Mouse (Mus musculus) MEL-GATA-1-ER (cell line): Measurements from ENCODE around the gene 1700034I23Rik.
A peak's percentile ranks its signal among the peaks of the same experiment; 100 is the strongest.
"Not testable (repeated sequence)": the region's sequence is repeated elsewhere in the genome, so short reads cannot be mapped to it uniquely, and the experiment has no call there.

Experiments
- DNase-seq: peaks from one replicate; pipeline ENCODE4 v3.0.0-alpha.2; 2012; ENCODE audit warnings: low read depth; ENCODE audit errors: extremely low read depth

The 1700034I23Rik gene

DNA sequence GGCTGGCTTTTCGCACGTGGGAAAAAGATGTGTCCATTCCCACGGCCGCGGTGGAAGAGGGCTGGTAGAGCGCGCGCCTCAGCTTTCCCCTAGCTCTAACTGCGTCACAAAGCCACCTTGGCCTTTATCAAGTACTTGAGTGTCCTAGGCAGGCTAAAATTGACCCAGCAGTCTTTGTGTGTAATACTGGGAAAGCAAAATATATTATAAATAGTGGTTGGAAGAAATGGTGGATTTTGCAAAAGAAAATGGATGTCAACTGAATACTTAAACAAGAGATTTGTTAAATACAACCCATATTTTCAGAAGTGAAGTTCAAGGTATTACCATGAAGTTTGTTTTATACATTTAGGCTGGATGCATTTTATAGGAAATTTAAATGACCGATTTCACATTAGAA is at the start of gene 1700034I23Rik:
1700034I23Rik (minus strand) TSS at position 101 of the 400 bp plus-strand sequence.
- DNase-seq: not testable (repeated sequence)

GRCm38 (mm10) chr3:40951365-40951764 is 49.0 kb upstream of the 1700034I23Rik start:
- DNase-seq: peak; percentile 50

DNA sequence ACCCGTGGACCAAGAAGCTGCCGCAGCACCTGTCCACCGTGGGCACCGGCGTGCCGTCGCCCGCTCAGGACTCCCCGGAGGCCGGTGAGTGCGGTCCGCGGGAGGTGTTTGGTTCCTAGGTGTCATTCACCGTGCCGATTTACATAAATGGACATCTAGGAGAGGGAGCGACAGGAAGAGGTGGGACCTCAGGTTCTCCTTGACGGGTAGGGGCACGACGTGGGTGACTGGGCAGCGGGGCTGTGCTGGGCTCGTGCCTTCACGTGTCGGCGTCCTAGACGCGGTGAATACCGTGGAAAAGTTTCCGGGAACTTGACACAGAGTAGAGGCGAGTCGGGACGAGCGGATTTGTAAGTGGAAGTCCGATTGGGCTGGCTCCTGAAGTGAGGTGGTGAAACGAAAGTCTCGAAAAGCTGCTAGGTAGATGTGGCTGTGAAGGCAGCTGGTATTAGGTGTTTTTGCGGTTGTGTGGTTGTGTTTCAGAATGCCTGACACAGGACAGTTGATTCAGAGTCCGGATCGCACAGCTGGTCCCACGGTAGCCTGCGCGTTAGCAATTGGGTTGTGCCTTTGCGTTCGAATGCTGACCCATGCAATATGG is 48.4 kb upstream of the 1700034I23Rik start:
- DNase-seq: peak; percentile 59

GRCm38 (mm10) chr3:40949903-40950600 is 47.7 kb upstream of the 1700034I23Rik start:
- no peak for DNase-seq

DNA sequence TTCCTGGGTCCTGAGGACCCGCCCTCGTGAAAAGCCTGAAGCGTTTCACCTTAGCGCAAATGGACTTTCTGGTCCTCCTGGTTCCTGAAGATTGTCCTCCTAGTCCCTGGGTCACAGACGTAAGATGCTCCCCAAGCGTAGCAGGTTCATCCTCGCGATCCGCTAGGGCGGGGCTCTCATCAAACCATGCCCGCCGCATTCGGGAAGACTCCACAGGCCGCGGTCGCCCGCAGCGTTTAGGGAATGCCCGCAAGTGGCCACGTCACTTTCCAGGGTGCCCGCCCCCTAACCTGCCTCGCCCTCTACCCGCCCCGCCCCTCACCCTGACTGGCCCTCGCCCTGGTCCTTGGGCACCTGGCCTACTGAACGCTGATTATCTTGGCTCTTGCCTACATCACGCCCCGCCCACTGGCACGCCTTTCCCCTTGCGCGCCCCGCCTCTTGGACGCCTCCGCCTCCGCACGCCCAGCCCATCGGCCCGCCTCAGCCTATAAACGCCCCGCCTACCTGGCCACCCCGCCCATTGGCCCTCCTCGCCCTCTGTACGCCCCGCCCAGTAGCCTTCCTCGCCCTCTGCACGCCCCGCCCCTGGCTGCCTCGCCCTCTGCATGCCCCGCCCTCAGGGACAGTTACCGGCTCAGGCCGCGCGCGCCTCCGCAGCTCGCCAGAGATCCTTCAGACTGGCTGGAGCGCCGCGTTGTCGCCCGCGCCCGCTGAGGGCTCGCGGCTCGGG is 47.0 kb upstream of the 1700034I23Rik start, which contains the start of gene Larp1b:
Larp1b (plus strand) TSS at position 659 of the 733 bp plus-strand sequence.
- peak; percentile 75 for DNase-seq

DNA sequence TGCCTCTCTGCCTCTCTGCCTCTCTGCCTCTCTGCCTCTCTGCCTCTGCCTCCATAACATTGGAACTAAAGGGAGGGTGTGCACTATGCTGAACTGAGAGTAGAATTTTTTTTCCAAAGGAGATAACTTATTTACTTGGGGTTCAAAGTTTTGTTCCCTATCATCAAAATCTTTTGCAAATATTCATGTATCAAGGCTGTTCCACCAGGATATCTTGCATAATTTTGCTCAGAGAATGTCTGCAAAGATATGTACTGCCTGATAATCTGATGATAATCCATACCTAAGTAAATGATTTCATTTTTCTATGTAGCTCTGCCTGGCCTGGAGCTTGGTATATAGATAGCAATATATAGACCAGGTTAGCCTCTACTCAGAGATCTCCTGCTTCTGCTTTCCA is 36.7 kb upstream of the 1700034I23Rik start:
- DNase-seq: no peak

DNA sequence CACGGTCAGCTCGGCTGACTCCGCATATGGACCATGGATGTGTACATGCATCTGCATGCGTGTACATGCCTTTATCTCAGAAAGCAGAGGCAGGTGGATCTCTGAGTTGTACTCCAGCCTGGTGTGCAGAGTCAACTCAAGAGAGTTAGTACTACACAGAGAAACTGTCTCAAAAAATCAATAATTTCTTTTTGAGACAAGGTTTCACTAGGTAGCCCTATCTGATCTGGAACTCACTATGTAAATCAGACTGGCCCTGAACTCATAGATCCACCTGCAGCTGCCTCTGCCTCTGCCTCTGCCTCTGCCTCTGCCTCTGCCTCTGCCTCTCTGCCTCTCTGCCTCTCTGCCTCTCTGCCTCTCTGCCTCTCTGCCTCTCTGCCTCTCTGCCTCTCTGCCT is 36.2 kb upstream of the 1700034I23Rik start:
- no peak for DNase-seq

- no peak for DNase-seq
These were observed 35.8 kb upstream of the 1700034I23Rik start for GRCm38 (mm10) chr3:40938189-40938588.

GRCm38 (mm10) chr3:40894336-40894735 is 8.0 kb downstream of the 1700034I23Rik start:
- DNase-seq: peak; percentile 7

DNA sequence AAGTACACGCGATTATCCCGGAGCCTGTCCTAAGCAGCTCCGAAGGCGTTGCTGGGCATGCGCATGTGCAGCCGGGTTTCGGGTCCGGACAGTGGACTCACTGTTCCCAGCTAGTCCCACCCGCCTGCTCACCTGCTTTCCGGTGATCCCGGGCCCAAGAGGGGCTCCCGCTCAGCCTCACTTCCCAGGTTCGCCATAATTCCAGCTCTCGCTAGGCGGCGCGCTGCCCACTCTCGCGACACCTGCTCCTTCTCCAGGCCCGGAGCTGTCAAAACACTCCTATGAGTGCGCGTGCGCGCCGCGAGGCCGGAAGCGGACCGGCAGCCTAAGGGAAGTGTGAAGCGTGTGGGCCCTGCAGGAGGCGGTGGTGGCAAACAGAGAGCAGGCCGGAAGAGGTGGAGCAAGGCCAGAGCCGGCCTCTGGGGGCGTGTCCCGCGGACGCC is 8.5 kb downstream of the 1700034I23Rik start:
- DNase-seq: peak; percentile 93

DNA sequence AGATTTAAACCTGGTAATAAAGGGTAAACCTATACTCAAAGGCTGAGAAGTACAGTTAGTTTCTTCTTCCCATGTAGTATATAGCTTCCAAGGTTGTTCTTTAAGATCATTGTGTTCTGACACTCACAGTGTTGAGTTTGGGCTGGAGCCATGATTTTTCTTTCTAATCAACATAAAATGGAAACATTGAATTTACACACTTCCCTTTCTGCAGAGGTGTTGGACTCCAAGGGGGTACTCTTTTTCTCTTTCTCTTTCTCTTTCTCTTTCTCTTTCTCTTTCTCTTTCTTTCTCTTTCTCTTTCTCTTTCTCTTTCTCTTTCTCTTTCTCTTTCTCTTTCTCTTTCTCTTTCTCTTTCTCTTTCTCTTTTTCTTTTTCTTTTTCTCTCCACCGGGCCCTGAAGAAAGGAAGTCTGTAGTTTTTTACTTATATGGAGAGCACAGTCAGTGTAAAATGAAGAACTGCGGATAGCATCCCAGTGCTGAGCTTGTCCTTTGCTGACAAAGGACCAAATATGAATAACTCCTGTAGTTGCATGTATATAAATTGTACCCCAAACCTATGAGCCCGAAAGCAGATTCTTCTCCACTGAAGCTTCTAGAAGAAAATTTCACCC is 49.1 kb downstream of the 1700034I23Rik start:
- DNase-seq: not testable (repeated sequence)
